Mouse (Mus musculus) kidney, postnatal 0 days (tissue): ENCODE results near the gene Sphk2. TPM values are rescaled to one million over a fixed set of nuclear protein-coding genes. Genes with fewer than 3 reads are reported as not detected.

Source experiments
- ATAC-seq: fragments of 200-750 bp; cut with Nextera tagmentation; replicated peaks from 2 replicates; pipeline ENCODE4 v1.8.0; 2017; ENCODE audit warnings: low read depth, moderate number of reproducible peaks, moderate TSS enrichment, moderate library complexity; ENCODE audit not compliant: low FRiP score
- DNase-seq: peaks from one replicate; pipeline ENCODE4 v3.0.0-alpha.2; 2016; ENCODE audit warnings: low spot score
- H3K27ac ChIP-seq: fragments of 300-500 bp; sonication (generic); 2 replicates; pipeline ENCODE4 v1.5.1; 2014; ENCODE audit warnings: mild to moderate bottlenecking
- H3K27me3 ChIP-seq: fragments of 300-500 bp; sonication (generic); 2 replicates; pipeline ENCODE4 v1.6.1; 2014; ENCODE audit warnings: low read length, mixed read lengths; ENCODE audit not compliant: insufficient read depth
- H3K36me3 ChIP-seq: fragments of 300-500 bp; sonication (generic); 2 replicates; pipeline ENCODE4 v1.6.1; 2014; ENCODE audit warnings: low read length, mixed read lengths; ENCODE audit not compliant: insufficient read depth
- H3K4me1 ChIP-seq: fragments of 300-500 bp; sonication (generic); replicated peaks from 2 replicates; pipeline ENCODE4 v1.6.1; 2014; ENCODE audit warnings: antibody characterized with exemption, low read length, mixed read lengths; ENCODE audit not compliant: insufficient read depth
- H3K4me2 ChIP-seq: fragments of 300-500 bp; sonication (generic); 2 replicates; pipeline ENCODE4 v1.6.1; 2014; ENCODE audit warnings: mild to moderate bottlenecking, low read length, moderate library complexity, mixed read lengths
- H3K4me3 ChIP-seq: fragments of 300-500 bp; sonication (generic); replicated peaks from 2 replicates; pipeline ENCODE4 v1.5.1; 2014; ENCODE audit warnings: low read depth, low read length
- H3K9ac ChIP-seq: fragments of 300-500 bp; sonication (generic); 2 replicates; pipeline ENCODE4 v1.6.1; 2014; ENCODE audit warnings: low read depth, low read length
- H3K9me3 ChIP-seq: fragments of 300-500 bp; sonication (generic); replicated peaks from 2 replicates; pipeline ENCODE4 v1.6.1; 2016; ENCODE audit warnings: low read length, inconsistent platforms, mixed read lengths
- CTCF ChIP-seq: IDR thresholded peaks from 2 replicates; pipeline ENCODE4 v1.5.1; 2016; ENCODE audit warnings: antibody characterized with exemption, low read depth, mild to moderate bottlenecking, moderate library complexity
- WGBS: fragments of 180-500 bp; shearing (Covaris S2); extraction: QIAGEN DNeasy Blood & Tissue Kit; methylation state at CpG from one replicate; pipeline ENCODE4 v1.1.7; 2014; 5-methylcytosine and 5-hydroxymethylcytosine counted together
- polyA plus RNA-seq: library from polyadenylated mRNA; unstranded; fragments of >200 nt; fragmentation: Nextera tagmentation; extraction: Ambion mirVana; gene quantifications from 2 replicates; pipeline ENCODE4 v1.2.1, GENCODE M21; 2015

The Sphk2 gene
- polyA plus RNA-seq, 1 experiment from 2014 or later = 20.8 TPM

- DNase-seq = no peak
- Histone ChIP-seq H3K9ac (no peak overlapping the region), H3K36me3 (no peaks in the 10 kb centered on the region), H3K27me3 (no peaks in the 10 kb centered on the region), H3K4me3 (peak overlapping the region; percentile 20), H3K27ac (no peak overlapping the region), H3K9me3 (no peaks in the 10 kb centered on the region), H3K4me1 (0 out of 2 replicates have a peak, but pooled peaks cover 6% of the 10 kb centered on the region), H3K4me2 (peak overlapping the region; percentile 38)
- TF ChIP-seq CTCF = no peak
- WGBS = 38% methylated on average over 11 of the region's 11 CpGs
- ATAC-seq = no peak
Observed at GRCm38 (mm10) chr7:45741777-45742176, 24.0 kb upstream of the Sphk2 start.

GRCm38 (mm10) chr7:45741308-45741707 lies 23.5 kb upstream of the Sphk2 start:
- H3K4me3 ChIP-seq = no peak overlapping the region
- WGBS = 87% methylated on average over 12 of the region's 12 CpGs

GRCm38 (mm10) chr7:45739820-45740219 lies 22.0 kb upstream of the Sphk2 start:
- Histone ChIP-seq H3K9ac (no peak overlapping the region), H3K4me1 (0 out of 2 replicates have a peak, but pooled peaks cover 6% of the 10 kb centered on the region), H3K27me3 (no peaks in the 10 kb centered on the region), H3K27ac (no peak overlapping the region), H3K9me3 (no peaks in the 10 kb centered on the region), H3K4me2 (no peak overlapping the region), H3K36me3 (no peaks in the 10 kb centered on the region), H3K4me3 (no peak overlapping the region)
- 69% methylated on average over 10 of the region's 10 CpGs for WGBS
- no peak for TF ChIP-seq CTCF
- ATAC-seq (no peak), DNase-seq (no peak)

More at GRCm38 (mm10) chr7:45741308-45741707, 23.5 kb upstream of the Sphk2 start:
- H3K36me3 ChIP-seq = no peaks in the 10 kb centered on the region
- ATAC-seq (no peak), DNase-seq (no peak)
- H3K9me3 ChIP-seq = no peaks in the 10 kb centered on the region
- H3K27me3 ChIP-seq = no peaks in the 10 kb centered on the region
- no peak overlapping the region for H3K27ac ChIP-seq
- TF ChIP-seq CTCF = no peak
- no peak overlapping the region for H3K4me2 ChIP-seq
- no peak overlapping the region for H3K9ac ChIP-seq
- 0 out of 2 replicates have a peak, but pooled peaks cover 6% of the 10 kb centered on the region for H3K4me1 ChIP-seq

GRCm38 (mm10) chr7:45739162-45739763 lies 21.5 kb upstream of the Sphk2 start:
- 8% methylated on average over 9 of the region's 9 CpGs for WGBS
- H3K4me3 ChIP-seq = no peak overlapping the region
- no peak overlapping the region for H3K27ac ChIP-seq
- H3K9ac ChIP-seq = no peak overlapping the region
- peak; percentile 74 for ATAC-seq
- no peaks in the 10 kb centered on the region for H3K9me3 ChIP-seq
- no peaks in the 10 kb centered on the region for H3K36me3 ChIP-seq
- no peaks in the 10 kb centered on the region for H3K27me3 ChIP-seq
- peak; percentile 90 for TF ChIP-seq CTCF
- DNase-seq = peak; percentile 92
- H3K4me2 ChIP-seq = no peak overlapping the region
- H3K4me1 ChIP-seq = 0 out of 2 replicates have a peak, but pooled peaks cover 6% of the 10 kb centered on the region

GRCm38 (mm10) chr7:45733477-45733876 lies 15.7 kb upstream of the Sphk2 start:
- WGBS = 75% methylated on average over 5 of the region's 5 CpGs
- ATAC-seq = no peak

GRCm38 (mm10) chr7:45730727-45731431 lies 13.1 kb upstream of the Sphk2 start:
- 17% methylated on average over 16 of the region's 16 CpGs for WGBS
- peak; percentile 79 for ATAC-seq
- no peak overlapping the region for H3K4me2 ChIP-seq

More at GRCm38 (mm10) chr7:45733477-45733876, 15.7 kb upstream of the Sphk2 start:
- Histone ChIP-seq H3K27ac (no peak overlapping the region), H3K36me3 (no peaks in the 10 kb centered on the region), H3K4me3 (no peak overlapping the region), H3K4me1 (peaks cover 6% of the 10 kb centered on the region; the same call in 1 of the 2 replicates), H3K9ac (no peak overlapping the region), H3K27me3 (no peaks in the 10 kb centered on the region), H3K9me3 (no peaks in the 10 kb centered on the region), H3K4me2 (no peak overlapping the region)
- DNase-seq = no peak
- no peak for TF ChIP-seq CTCF

More at GRCm38 (mm10) chr7:45730727-45731431, 13.1 kb upstream of the Sphk2 start:
- Histone ChIP-seq H3K4me1 (peaks cover 6% of the 10 kb centered on the region; the same call in 1 of the 2 replicates), H3K9me3 (no peaks in the 10 kb centered on the region), H3K4me3 (no peak overlapping the region), H3K36me3 (0 out of 2 replicates have a peak, but pooled peaks cover 6% of the 10 kb centered on the region), H3K9ac (no peak overlapping the region; the same call in 1 of the 2 replicates), H3K27me3 (no peaks in the 10 kb centered on the region), H3K27ac (0 out of 2 replicates have a peak overlapping the region, but pooled peaks have one; percentile 31)
- peak; percentile 77 for DNase-seq
- peak; percentile 87 for TF ChIP-seq CTCF
